Mouse (Mus musculus): ENCODE measurements around the gene Gpkow. TPM values are rescaled to one million over a fixed set of nuclear protein-coding genes. Genes with fewer than 3 reads are reported as not detected.

Gene Gpkow
- total and polyA plus RNA-seq, 3 experiments: 9.3 to 32.2 (median 14.6) TPM

DNA sequence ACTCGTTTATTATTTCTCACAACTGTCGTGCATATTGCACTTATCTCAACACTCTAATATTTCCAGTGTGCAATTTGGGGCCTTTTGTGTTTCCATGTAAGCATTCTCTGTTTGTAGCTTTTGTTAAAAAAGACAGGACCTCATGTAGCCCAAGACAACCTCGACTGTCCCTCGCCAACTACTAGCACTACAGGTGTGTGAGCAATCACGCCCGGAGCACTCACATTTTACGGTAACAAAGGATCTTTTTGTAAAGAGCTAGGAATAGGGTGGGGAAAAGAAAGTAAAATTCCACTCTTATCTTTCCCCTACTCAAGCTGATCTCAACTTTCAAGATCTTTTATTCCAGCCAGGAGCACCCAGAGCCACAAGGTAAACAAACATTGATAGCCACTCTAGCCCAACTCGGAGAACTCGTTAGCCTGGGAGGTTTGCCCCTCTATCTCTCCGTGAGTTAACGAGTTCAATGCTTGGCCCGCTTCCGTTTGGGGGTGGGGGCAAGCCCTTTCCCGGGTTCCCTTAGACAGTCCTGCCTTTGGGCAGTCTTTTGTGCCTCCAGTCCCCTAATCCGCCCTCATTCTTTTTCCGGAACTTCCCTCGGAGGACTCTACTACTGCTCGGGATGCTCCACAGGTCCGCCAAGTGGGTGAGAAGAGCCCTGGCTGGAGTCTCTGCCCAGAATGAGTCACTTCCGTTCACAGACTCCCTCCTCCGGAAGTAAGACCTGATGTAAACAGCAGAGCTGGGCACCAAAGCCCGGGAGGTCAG lies 24.8 kb downstream of the Gpkow start, which contains the start of gene Gm45208:
TSS of gene Gm45208 (plus strand) at position 732 of the 768 bp plus-strand sequence.
- TF ChIP-seq SMC3 (IDR thresholded peaks at IDR 0.05; ENCODE audit: low read depth, low read length) (no peak), MXI1 (IDR thresholded peaks at IDR 0.05; ENCODE audit: low read depth, low read length) (no peak), RCOR1 (conservative IDR thresholded peaks at IDR 0.05; ENCODE audit: low read depth, low read length) (no peak), ETS1 (conservative IDR thresholded peaks at IDR 0.05; ENCODE audit: low read depth, low read length) (no peak), E2F4 (IDR thresholded peaks at IDR 0.05; ENCODE audit: insufficient replicate concordance, low read depth, low read length) (no peak), ZMIZ1 (IDR thresholded peaks at IDR 0.05; ENCODE audit: low read depth, low read length) (no peak), JUN (IDR thresholded peaks at IDR 0.05; ENCODE audit: insufficient read depth, low read depth, low read length) (peak; percentile 40), USF1 (IDR thresholded peaks at IDR 0.05; ENCODE audit: low read depth, low read length) (no peak), ZNF384 (IDR thresholded peaks at IDR 0.05; ENCODE audit: low read depth, low read length) (no peak), PAX5 (IDR thresholded peaks at IDR 0.05; ENCODE audit: low read length) (no peak), EP300 (IDR thresholded peaks at IDR 0.05; ENCODE audit: low read length) (no peak), MAX (IDR thresholded peaks at IDR 0.05; ENCODE audit: low read length) (0 out of 2 replicates have a peak, but pooled peaks have one; percentile 43), ELF1 (IDR thresholded peaks at IDR 0.05; ENCODE audit: low read depth, low read length) (peak; percentile 66), CHD2 (IDR thresholded peaks at IDR 0.05; ENCODE audit: low read length) (peak; percentile 33; the same call in 1 of the 2 replicates), POLR2A (IDR thresholded peaks at IDR 0.05; ENCODE audit: low read depth, low read length) (peak; percentile 53), TCF12 (IDR thresholded peaks at IDR 0.05; ENCODE audit: low read depth, low read length) (no peak; the same call in 1 of the 2 replicates), GABPA (IDR thresholded peaks at IDR 0.05; ENCODE audit: insufficient replicate concordance, low read depth, low read length) (0 out of 2 replicates have a peak, but pooled peaks have one; percentile 25), RAD21 (IDR thresholded peaks at IDR 0.05; ENCODE audit: low read depth, low read length) (no peak), BHLHE40 (IDR thresholded peaks at IDR 0.05; ENCODE audit: low read depth, low read length) (no peak), CHD1 (IDR thresholded peaks at IDR 0.05; ENCODE audit: low read depth, low read length) (no peak), ZC3H11A (IDR thresholded peaks at IDR 0.05; ENCODE audit: low read depth, low read length) (no peak), UBTF (IDR thresholded peaks at IDR 0.05; ENCODE audit: low read depth, low read length) (no peak), MYC (IDR thresholded peaks at IDR 0.05; ENCODE audit: low read depth, low read length) (no peak), SIN3A (IDR thresholded peaks at IDR 0.05; ENCODE audit: low read length) (peak; percentile 94), JUND (conservative IDR thresholded peaks at IDR 0.05; ENCODE audit: low read depth, low read length) (peak; percentile 62; the same call in 1 of the 2 replicates), ZKSCAN1 (IDR thresholded peaks at IDR 0.05; ENCODE audit: borderline replicate concordance, low read depth, low read length) (no peak), MEF2A (IDR thresholded peaks at IDR 0.05; ENCODE audit: borderline replicate concordance, low read depth, low read length) (no peak), USF2 (conservative IDR thresholded peaks at IDR 0.05; ENCODE audit: low read depth, low read length) (no peak), NRF1 (IDR thresholded peaks at IDR 0.05; ENCODE audit: low read depth, low read length) (no peak), IRF4 (IDR thresholded peaks at IDR 0.05; ENCODE audit: low read depth, low read length) (no peak), KAT2A (IDR thresholded peaks at IDR 0.05; ENCODE audit: insufficient replicate concordance, low read length) (peak; percentile 65; the same call in 1 of the 2 replicates), MAFK (IDR thresholded peaks at IDR 0.05; ENCODE audit: insufficient replicate concordance, low read length) (no peak), POLR2AphosphoS2 (IDR thresholded peaks at IDR 0.05; ENCODE audit: low read depth, low read length) (no peak), HCFC1 (IDR thresholded peaks at IDR 0.05; ENCODE audit: low read depth, low read length) (peak; percentile 82), CTCF (conservative IDR thresholded peaks at IDR 0.05 in 1 of 2, IDR thresholded peaks at IDR 0.05 in 1 of 2; ENCODE audit: low read depth in 2 of 2, low read length in 2 of 2) (no peak), NELFE (IDR thresholded peaks at IDR 0.05; ENCODE audit: low read depth, low read length) (0 out of 2 replicates have a peak, but pooled peaks have one; percentile 47), TBP (conservative IDR thresholded peaks at IDR 0.05; ENCODE audit: low read depth, low read length) (no peak), MAZ (IDR thresholded peaks at IDR 0.05; ENCODE audit: low read depth, low read length) (no peak; the same call in 1 of the 2 replicates)
- Histone ChIP-seq H3K79me2 (replicated peaks; ENCODE audit: control insufficient read depth, extremely low read depth, insufficient read depth, poor library complexity, severe bottlenecking) (peaks cover 9% of the 10 kb centered on the region), H3K9ac (ENCODE audit: insufficient read depth, low read depth) (peak within 1 kb of the TSS; percentile 86), H3K27me3 (replicated peaks) (no peaks in the 10 kb centered on the region), H3K4me1 (ENCODE audit: control insufficient read depth in 1 of 2, insufficient read depth in 2 of 2) (peaks cover 6 to 14% of the 10 kb centered on the region in 2 experiments), H3K9me3 (replicated peaks; ENCODE audit: low read length) (no peaks in the 10 kb centered on the region), H3K27ac (ENCODE audit: insufficient read depth, low read depth) (peak within 1 kb of the TSS; percentile 40; the same call in 1 of the 2 replicates), H3K36me3 (replicated peaks in 1 of 2; ENCODE audit: control insufficient read depth in 1 of 2, insufficient read depth in 1 of 2, low read length in 1 of 2) (peaks cover 18 to 31% of the 10 kb centered on the region in 2 experiments), H3K4me3 (replicated peaks in 1 of 3; ENCODE audit: low read depth in 2 of 3, low read length in 2 of 3, poor library complexity in 1 of 3) (peak within 1 kb of the TSS; percentile 68 to 90 (median 75)), H3K4me2 (ENCODE audit: insufficient read depth, low read depth, poor library complexity, severe bottlenecking) (peak within 1 kb of the TSS; percentile 93)
- DNase-seq (ENCODE audit: extremely low read depth): peak; percentile 53
- in situ Hi-C loops (cut with MboI; ENCODE audit: low pct_ligation_motif_present, low pct_unique_long_range_greater_than_20kb, low sequenced_read_pairs): no loop called here
- dilution Hi-C loops (cut with MboI; ENCODE audit: extremely low pct_ligation_motif_present, extremely low pct_unique_long_range_greater_than_20kb, low sequenced_read_pairs): no loop called here

Measured in CH12.LX (cell line).